Mouse (Mus musculus): Measurements from ENCODE around the gene Eif4g3. TPM values are rescaled to one million over a fixed set of nuclear protein-coding genes. Genes with fewer than 3 reads are reported as not detected.

Eif4g3 gene
- polyA plus RNA-seq, 1 experiment, result 251 TPM

DNA sequence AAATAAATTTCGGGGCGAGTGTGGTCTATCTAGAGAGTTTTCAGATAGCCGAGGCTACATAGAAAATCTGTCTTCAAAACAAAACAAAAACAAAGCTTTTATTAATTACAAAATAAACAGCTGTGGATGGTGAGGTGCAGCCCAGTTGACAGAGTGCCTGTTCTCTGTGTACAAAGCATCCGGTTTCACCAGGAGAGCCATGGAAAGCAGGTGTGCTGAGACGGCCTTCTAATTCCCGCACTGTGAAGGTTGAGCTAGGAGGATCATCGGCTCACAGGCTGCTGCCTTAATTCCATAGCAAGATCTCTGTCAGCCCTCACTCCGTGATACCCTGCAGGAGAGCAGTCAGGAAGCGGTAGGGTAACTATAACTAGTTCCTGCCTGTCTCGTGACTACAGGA is 109.0 kb downstream of the Eif4g3 start:
- no peaks in the 10 kb centered on the region for H3K27me3 ChIP-seq (ENCODE audit: control insufficient read depth, insufficient read depth, low read length)
- peaks cover 6% of the 10 kb centered on the region for H3K36me3 ChIP-seq (ENCODE audit: control insufficient read depth, insufficient read depth, low read length)
- no peak overlapping the region for H3K4me3 ChIP-seq (ENCODE audit: control insufficient read depth, low read depth, low read length)
- H3K4me1 ChIP-seq (ENCODE audit: control insufficient read depth, insufficient read depth, low read length), result no peaks in the 10 kb centered on the region
- H3K27ac ChIP-seq (ENCODE audit: control insufficient read depth, insufficient read depth, low read depth, low read length), result no peak overlapping the region
- TF ChIP-seq CTCF (IDR thresholded peaks at IDR 0.05; ENCODE audit: control insufficient read depth, insufficient read depth, insufficient replicate concordance, low read depth, low read length) (no peak), POLR2A (IDR thresholded peaks at IDR 0.05; ENCODE audit: control insufficient read depth, low read depth, low read length) (no peak)

GRCm38 (mm10) chr4:138102413-138102812 is 109.6 kb downstream of the Eif4g3 start:
- Histone ChIP-seq H3K27ac (ENCODE audit: control insufficient read depth, insufficient read depth, low read depth, low read length) (no peak overlapping the region), H3K4me3 (ENCODE audit: control insufficient read depth, low read depth, low read length) (no peak overlapping the region), H3K4me1 (ENCODE audit: control insufficient read depth, insufficient read depth, low read length) (no peaks in the 10 kb centered on the region), H3K27me3 (ENCODE audit: control insufficient read depth, insufficient read depth, low read length) (no peaks in the 10 kb centered on the region), H3K36me3 (ENCODE audit: control insufficient read depth, insufficient read depth, low read length) (peaks cover 6% of the 10 kb centered on the region)
- no peak for TF ChIP-seq CTCF (IDR thresholded peaks at IDR 0.05; ENCODE audit: control insufficient read depth, insufficient read depth, insufficient replicate concordance, low read depth, low read length)
- TF ChIP-seq POLR2A (IDR thresholded peaks at IDR 0.05; ENCODE audit: control insufficient read depth, low read depth, low read length), result no peak

GRCm38 (mm10) chr4:138104967-138105366 is 112.1 kb downstream of the Eif4g3 start:
- H3K4me3 ChIP-seq (ENCODE audit: control insufficient read depth, low read depth, low read length), result no peak overlapping the region
- H3K4me1 ChIP-seq (ENCODE audit: control insufficient read depth, insufficient read depth, low read length), result no peaks in the 10 kb centered on the region
- H3K36me3 ChIP-seq (ENCODE audit: control insufficient read depth, insufficient read depth, low read length), result peaks cover 5% of the 10 kb centered on the region
- no peak overlapping the region for H3K27ac ChIP-seq (ENCODE audit: control insufficient read depth, insufficient read depth, low read depth, low read length)
- TF ChIP-seq CTCF (IDR thresholded peaks at IDR 0.05; ENCODE audit: control insufficient read depth, insufficient read depth, insufficient replicate concordance, low read depth, low read length) (no peak), POLR2A (IDR thresholded peaks at IDR 0.05; ENCODE audit: control insufficient read depth, low read depth, low read length) (no peak)
- H3K27me3 ChIP-seq (ENCODE audit: control insufficient read depth, insufficient read depth, low read length), result no peaks in the 10 kb centered on the region

GRCm38 (mm10) chr4:138107441-138108409 is 114.9 kb downstream of the Eif4g3 start:
- TF ChIP-seq CTCF (IDR thresholded peaks at IDR 0.05; ENCODE audit: control insufficient read depth, insufficient read depth, insufficient replicate concordance, low read depth, low read length) (no peak), POLR2A (IDR thresholded peaks at IDR 0.05; ENCODE audit: control insufficient read depth, low read depth, low read length) (no peak)
- Histone ChIP-seq H3K36me3 (ENCODE audit: control insufficient read depth, insufficient read depth, low read length) (peaks cover 5% of the 10 kb centered on the region), H3K27me3 (ENCODE audit: control insufficient read depth, insufficient read depth, low read length) (no peaks in the 10 kb centered on the region), H3K4me1 (ENCODE audit: control insufficient read depth, insufficient read depth, low read length) (peaks cover 2% of the 10 kb centered on the region; the same call in 1 of the 2 replicates), H3K27ac (ENCODE audit: control insufficient read depth, insufficient read depth, low read depth, low read length) (no peak overlapping the region), H3K4me3 (ENCODE audit: control insufficient read depth, low read depth, low read length) (no peak overlapping the region)

- Histone ChIP-seq H3K27me3 (ENCODE audit: control insufficient read depth, insufficient read depth, low read length) (no peaks in the 10 kb centered on the region), H3K27ac (ENCODE audit: control insufficient read depth, insufficient read depth, low read depth, low read length) (no peak overlapping the region), H3K36me3 (ENCODE audit: control insufficient read depth, insufficient read depth, low read length) (peaks cover 5% of the 10 kb centered on the region), H3K4me1 (ENCODE audit: control insufficient read depth, insufficient read depth, low read length) (peaks cover 2% of the 10 kb centered on the region; the same call in 1 of the 2 replicates), H3K4me3 (ENCODE audit: control insufficient read depth, low read depth, low read length) (no peak overlapping the region)
- no peak for TF ChIP-seq POLR2A (IDR thresholded peaks at IDR 0.05; ENCODE audit: control insufficient read depth, low read depth, low read length)
- TF ChIP-seq CTCF (IDR thresholded peaks at IDR 0.05; ENCODE audit: control insufficient read depth, insufficient read depth, insufficient replicate concordance, low read depth, low read length), result no peak
These were observed 115.7 kb downstream of the Eif4g3 start for GRCm38 (mm10) chr4:138108541-138108940.

DNA sequence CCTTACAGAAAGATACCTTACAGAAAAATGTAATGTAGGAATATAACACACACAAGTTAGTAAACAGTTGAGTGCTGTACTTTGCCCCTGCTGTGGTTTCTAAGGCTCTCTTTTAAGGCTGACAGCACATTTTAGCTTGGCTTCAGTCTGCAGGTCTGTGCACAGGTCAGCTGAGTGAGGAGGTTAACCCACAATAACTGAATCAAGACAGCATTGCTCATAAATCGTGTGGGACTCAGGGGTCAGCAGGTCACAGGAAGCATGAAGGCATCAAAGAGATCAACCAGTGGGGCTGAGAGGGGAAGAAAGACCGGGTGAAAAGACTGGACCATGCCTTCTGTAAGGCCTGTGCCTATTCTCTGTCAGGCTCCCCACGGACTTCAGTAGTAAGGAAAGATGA is 116.5 kb downstream of the Eif4g3 start:
- TF ChIP-seq CTCF (IDR thresholded peaks at IDR 0.05; ENCODE audit: control insufficient read depth, insufficient read depth, insufficient replicate concordance, low read depth, low read length) (no peak), POLR2A (IDR thresholded peaks at IDR 0.05; ENCODE audit: control insufficient read depth, low read depth, low read length) (no peak)
- H3K36me3 ChIP-seq (ENCODE audit: control insufficient read depth, insufficient read depth, low read length), result peaks cover 5% of the 10 kb centered on the region
- H3K27me3 ChIP-seq (ENCODE audit: control insufficient read depth, insufficient read depth, low read length), result no peaks in the 10 kb centered on the region
- no peak overlapping the region for H3K27ac ChIP-seq (ENCODE audit: control insufficient read depth, insufficient read depth, low read depth, low read length)
- H3K4me1 ChIP-seq (ENCODE audit: control insufficient read depth, insufficient read depth, low read length), result peaks cover 2% of the 10 kb centered on the region; the same call in 1 of the 2 replicates
- no peak overlapping the region for H3K4me3 ChIP-seq (ENCODE audit: control insufficient read depth, low read depth, low read length)

DNA sequence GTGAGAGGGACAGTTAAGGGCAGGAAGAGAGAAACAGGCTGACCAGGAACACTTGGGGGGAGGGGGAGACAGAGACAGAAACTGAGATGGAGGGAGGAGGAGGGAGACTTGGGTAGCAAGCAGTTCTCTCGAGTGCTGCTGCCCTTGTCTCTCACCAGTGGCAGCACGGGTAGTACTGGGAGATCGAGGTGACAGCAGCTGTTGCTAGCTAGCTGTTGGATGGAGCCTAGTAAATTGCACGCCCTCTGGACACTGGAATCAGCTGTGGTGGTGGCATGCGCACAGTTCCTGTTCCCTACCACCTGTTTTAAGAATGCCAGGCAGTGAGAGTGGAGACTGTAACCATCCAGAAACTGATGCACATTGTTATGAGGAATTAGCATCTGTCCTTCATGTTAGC is 119.0 kb downstream of the Eif4g3 start:
- H3K27me3 ChIP-seq (ENCODE audit: control insufficient read depth, insufficient read depth, low read length), result no peaks in the 10 kb centered on the region
- no peak overlapping the region for H3K4me3 ChIP-seq (ENCODE audit: control insufficient read depth, low read depth, low read length)
- no peak overlapping the region for H3K27ac ChIP-seq (ENCODE audit: control insufficient read depth, insufficient read depth, low read depth, low read length)
- H3K36me3 ChIP-seq (ENCODE audit: control insufficient read depth, insufficient read depth, low read length), result peaks cover 5% of the 10 kb centered on the region
- TF ChIP-seq POLR2A (IDR thresholded peaks at IDR 0.05; ENCODE audit: control insufficient read depth, low read depth, low read length) (no peak), CTCF (IDR thresholded peaks at IDR 0.05; ENCODE audit: control insufficient read depth, insufficient read depth, insufficient replicate concordance, low read depth, low read length) (no peak)
- peaks cover 2% of the 10 kb centered on the region; the same call in 1 of the 2 replicates for H3K4me1 ChIP-seq (ENCODE audit: control insufficient read depth, insufficient read depth, low read length)
